Mouse (Mus musculus) T-helper 2 cell (primary cell): ENCODE measurements at regions not wholly inside any gene's neighbourhood (a gene's known extent, or its start where the extent isn't known, plus 50 kb on each side); places are given as distances from the start of the nearest gene placed in this dataset.
"Not testable (repeated sequence)": the region's sequence is repeated elsewhere in the genome, so short reads cannot be mapped to it uniquely, and the experiment has no call there.

Experiments used
- in situ Hi-C: fragments of 300-600 bp; cut with MboI, MseI; formaldehyde crosslinking; loops from one replicate; pipeline ENCODE4 v1.15.1; 2025; ENCODE audit warnings: high pct_unique_total_duplicates

DNA sequence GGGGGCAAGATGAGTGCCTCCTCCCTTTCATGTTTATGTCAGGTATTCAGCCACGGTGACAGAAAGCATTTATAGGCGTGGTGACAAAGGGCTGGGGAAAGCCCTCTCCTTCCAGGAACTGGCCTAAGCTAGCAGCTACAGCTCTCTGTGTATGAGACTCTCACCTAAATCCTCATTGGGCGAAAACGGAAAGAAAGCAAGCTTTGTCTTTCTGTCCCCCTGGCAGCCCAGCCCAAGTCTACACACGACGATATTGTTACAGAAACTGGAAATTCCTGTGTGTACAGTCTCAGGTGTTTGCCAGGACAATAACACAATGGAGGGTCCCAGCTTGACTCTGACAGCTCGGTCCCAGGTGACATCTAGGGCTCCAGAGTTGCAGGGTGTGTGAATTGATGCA, 60.0 kb downstream of the Dact2 start:
- in situ Hi-C loops = no loop called here

- in situ Hi-C loops = no loop called here
These were observed 62.4 kb downstream of the Dact2 start for GRCm38 (mm10) chr17:14141669-14142068.

DNA sequence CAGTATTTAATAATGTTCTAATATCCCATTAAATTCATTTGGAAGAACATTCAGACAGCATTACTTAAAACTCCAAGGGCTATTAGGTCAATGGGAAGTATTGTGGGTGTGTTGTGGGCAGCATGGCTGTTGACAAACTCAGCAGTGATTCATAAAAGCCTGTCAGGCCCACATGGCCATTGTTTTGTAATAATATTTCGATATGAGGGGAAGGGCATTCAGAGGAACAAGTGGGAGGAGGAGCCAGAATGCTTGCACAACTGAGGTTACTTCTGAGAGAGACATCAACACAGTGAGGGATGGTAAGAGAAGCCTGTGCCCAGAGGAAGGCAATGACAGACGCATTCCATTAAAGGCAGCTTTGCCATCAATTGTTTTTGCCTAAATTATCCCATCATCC, 63.8 kb downstream of the Dact2 start:
- in situ Hi-C loops = no loop called here

DNA sequence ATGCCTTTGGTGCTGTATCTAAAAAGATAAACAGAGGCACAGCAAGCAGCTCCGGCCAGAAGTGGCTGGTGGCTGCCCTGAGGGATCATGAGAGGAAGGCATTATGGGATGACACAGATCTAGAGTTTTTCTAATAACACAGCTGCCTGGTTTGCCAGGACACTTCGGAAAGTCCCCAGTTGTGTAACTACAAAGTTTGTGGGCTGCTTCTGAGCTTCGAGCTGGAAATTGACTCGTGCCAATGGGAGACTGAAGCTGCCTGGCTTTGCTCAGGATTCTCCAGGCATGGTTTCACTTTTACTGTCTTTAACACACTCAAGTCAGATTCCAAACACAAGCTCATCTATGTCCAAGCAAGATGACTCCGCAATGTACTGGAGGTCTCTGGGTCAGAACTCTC, 65.2 kb downstream of the Dact2 start:
- in situ Hi-C loops = loop anchor here (10.0 kb wide), 1 partner anchor 1264 kb away; the partner anchor contains the start of gene Mrgprh

DNA sequence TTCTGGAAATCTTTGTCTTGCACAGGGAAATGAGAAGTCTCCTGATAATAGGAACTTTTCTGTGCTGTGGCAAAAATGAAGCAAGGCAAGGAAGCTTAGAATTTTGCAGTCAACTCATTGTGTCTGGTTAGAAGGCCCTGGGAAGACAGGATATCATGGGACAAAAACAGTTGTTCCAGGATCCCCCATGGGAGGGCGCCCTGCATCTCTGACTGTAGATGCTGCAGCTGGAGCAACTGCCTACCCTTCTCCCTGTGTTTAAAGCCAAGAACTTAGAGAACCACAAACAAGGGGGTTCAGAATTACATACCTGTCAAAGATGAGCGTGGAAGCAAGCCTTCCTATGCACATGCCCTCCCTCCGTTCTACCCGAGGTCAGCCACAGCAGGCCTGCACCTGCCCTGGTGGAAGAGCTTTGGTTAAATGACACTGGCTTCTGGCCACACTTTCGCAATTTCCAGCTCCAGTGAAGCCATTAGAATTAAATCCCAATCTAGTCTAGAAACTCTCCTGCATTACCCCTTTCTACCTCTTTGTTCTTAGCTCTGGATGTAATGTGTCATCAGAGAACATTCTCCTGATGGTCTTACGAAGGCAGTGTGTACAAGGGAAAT, 67.3 kb downstream of the Dact2 start:
- in situ Hi-C loops = loop anchor here (10.0 kb wide), 1 partner anchor 1262 kb away; the partner anchor contains the start of gene Mrgprh

DNA sequence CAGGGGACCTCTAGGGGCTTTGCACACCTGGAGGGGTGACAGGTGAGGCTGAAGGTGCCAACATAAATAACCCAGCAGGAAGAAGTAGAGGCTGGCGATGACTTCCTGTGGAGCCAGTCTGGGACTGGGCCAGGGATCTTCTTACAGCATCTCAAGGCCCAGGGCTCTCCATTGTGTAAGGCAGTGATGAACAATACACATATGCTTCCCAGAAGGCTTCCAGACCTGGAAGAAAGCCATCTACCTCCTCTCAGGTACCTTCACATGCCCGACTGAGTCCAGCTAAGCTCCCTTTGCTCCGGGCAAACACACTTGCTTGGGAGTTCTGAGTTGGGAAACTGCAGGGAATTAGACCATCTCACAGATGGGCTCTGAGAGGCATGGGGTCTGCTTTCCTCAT, 69.5 kb downstream of the Dact2 start:
- in situ Hi-C loops = loop anchor here (10.0 kb wide), 1 partner anchor 1260 kb away; the partner anchor contains the start of gene Mrgprh

DNA sequence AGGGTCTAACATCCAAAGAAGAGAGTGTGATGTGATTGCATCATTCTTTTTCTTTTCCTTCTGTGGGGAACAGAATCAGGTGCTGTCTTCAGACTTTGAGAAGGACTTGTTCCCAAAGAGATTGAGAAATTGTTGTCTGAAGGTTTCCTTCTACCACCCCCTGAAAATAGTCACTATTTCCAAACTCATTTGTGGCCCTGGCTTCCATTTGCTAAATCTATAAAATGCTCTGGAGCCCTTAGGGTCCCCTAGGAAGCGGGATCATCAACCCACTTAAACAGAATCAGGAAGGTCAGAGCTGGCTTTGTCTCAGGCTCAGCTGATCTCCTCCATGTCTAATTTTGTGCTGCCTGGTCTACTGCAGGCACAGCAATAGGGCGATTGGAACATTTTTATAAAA, 70.1 kb downstream of the Dact2 start:
- in situ Hi-C loops = loop anchor here (10.0 kb wide), 1 partner anchor 1259 kb away; the partner anchor contains the start of gene Mrgprh

DNA sequence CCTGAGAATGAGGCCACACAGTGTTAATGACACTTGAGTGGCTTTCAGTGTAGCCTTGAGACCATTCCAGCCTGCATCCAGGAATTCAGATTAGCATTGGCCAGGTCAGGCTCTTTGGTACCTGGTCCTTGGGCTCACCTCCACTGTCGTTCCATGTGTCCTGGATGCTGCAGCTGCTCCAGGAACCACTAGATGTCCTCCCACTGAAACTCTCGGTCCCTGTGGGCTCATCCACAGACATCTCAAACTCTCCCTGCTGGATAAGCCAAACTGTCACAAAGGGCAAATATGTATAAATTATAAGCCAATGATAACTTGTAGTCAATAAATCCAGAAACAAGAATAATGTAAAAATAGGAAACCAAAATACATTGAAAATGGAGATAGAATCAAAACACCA, 67.7 kb upstream of the Gm7358 start:
- in situ Hi-C loops = not testable (repeated sequence)

GRCm38 (mm10) chr17:14118863-14119262, 59.5 kb upstream of the Gm7358 start:
- in situ Hi-C loops = no loop called here

GRCm38 (mm10) chr17:14116223-14116622, 56.9 kb upstream of the Gm7358 start:
- in situ Hi-C loops = no loop called here

DNA sequence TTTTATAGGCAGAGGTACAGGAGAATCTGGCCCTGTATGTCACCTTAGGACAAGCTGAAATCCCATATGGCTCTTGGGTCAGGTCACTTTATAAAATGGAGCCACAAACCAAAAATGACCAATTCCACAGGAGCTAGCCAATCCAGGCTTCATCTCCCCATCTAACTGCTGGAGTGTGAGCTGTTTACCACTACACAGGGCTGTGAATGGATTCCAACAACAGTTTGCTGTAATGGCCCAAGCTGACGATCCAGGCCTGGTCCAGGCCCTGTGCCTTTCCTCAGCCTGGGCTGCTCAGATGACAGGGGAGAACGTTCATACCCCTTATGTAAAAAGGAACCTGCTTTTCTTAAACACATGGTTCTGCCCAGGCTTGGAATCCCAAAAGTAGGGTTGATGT, 55.5 kb upstream of the Gm7358 start:
- in situ Hi-C loops = no loop called here

DNA sequence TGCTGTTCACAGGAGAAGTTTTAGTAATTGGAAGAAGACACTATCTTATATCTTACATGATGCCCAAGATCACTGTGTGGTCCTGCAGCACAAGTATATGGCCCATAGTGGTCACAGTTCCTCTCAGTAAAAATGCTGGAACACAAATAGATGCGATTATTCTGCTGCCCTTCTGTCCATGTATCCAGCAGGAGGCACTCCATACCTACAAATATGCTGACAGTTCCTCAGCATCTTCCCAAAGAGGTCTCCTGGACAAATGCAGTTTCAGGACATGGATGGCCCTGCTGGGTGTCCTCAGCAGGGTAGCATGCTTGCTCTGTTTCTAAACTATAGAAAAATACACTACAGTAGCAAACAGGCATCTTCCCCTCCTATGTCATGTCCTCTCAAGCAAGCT, 52.4 kb upstream of the Gm7358 start:
- in situ Hi-C loops = not testable (repeated sequence)
